Mouse (Mus musculus) ES-E14 (cell line): ENCODE measurements around the gene Cux1.

Experiments used
- HCFC1 ChIP-seq: IDR thresholded peaks from 2 replicates; pipeline ENCODE4 v1.6.1; 2012; ENCODE audit warnings: low read length, inconsistent platforms, borderline replicate concordance; ENCODE audit not compliant: insufficient read depth
- MAFK ChIP-seq: IDR thresholded peaks from 2 replicates; pipeline ENCODE4 v1.6.1; 2014; ENCODE audit warnings: mild to moderate bottlenecking, low read depth, low read length, inconsistent platforms; ENCODE audit not compliant: insufficient read depth
- ZC3H11A ChIP-seq: IDR thresholded peaks from 2 replicates; pipeline ENCODE4 v1.6.1; 2012; ENCODE audit warnings: low read depth, mild to moderate bottlenecking, inconsistent platforms, low read length, borderline replicate concordance

DNA sequence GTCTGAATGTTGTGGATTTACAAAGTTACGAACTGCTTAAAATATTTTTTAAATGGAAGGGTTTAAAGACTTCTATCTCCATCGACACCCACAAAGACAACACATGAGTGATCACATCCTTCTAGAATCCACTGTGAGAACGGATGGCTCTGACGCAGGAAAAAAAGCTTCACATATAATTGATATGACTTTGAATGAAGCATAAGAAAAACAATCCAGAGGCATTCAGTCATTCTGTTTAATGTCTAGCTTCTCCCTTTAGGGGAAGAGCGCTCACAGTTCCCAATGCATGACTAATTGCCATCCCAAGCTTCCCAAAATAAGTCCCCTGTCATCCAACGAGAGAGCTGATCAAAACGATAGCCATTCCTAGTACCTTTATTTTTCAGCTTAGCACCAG, 2.9 kb upstream of the Cux1 start:
- TF ChIP-seq ZC3H11A, result no peak
- no peak for TF ChIP-seq MAFK
- TF ChIP-seq HCFC1, result no peak
